Mouse (Mus musculus) small intestine, adult 10 weeks (tissue): ENCODE measurements around the gene Scgb2b7. TPM values are rescaled to one million over a fixed set of nuclear protein-coding genes. Genes with fewer than 3 reads are reported as not detected.

Source experiments
- polyA plus RNA-seq: library from polyadenylated mRNA; stranded (reverse); fragments of 350-450 nt; fragmentation: Illumina TruSeq; extraction: RNeasy Lipid Tissue Mini Kit (QIAGEN cat#74804); gene quantifications from one replicate; pipeline ENCODE4 v1.2.3, GENCODE M21; 2014; ENCODE audit warnings: low replicate concordance

Scgb2b7 gene
- 1.5 TPM for polyA plus RNA-seq

DNA sequence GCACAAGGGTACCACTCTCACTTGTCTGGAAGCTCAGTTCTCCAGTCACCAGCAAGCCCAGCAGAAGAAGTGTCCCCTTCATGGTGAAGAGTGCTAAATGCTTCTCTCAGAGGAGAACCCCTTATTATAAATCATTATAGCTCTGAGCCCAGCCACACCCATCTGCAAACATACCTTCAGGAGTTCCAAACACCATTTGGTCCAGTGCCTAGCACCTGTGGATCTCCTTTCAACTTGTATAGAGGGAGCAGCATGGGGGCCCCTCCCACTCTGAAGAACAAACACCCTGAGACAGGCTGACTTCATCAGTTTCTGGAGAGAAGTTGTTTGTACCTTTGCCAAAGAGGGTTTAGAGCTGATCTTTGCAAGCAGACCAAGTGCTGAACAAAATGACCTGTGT is at the start of gene Scgb2b7:
TSS of gene Scgb2b7 (minus strand) at position 101 of the 400 bp plus-strand sequence.

DNA sequence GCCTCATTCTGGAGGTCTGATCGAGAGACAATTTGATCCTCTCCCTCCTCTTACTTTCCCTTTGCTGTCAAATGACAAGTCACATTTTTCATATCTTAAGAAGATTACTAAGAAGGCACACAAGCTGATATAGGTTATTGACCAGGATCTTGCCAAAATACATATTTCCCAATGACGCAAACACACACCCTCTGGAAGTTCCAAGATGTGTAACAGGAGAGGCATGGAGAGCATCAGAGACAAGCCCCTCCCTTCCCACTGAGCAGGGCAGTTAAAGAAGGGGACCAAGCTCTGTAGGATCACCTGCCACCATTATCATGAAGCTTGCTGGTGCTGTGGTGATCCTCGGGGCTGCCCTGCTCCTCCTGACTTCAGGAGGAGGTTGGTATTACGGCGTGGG is 6.8 kb upstream of the Scgb2b7 start, which contains the start of gene Scgb1b7:
TSS of gene Scgb1b7 (plus strand) at position 301 of the 400 bp plus-strand sequence.

Other genes starting within 250 kb of the Scgb2b7 start
- gene Scgb1b7, start 6.9 kb upstream of the Scgb2b7 start, polyA plus RNA-seq, result not detected